In the genomic region with DNA sequence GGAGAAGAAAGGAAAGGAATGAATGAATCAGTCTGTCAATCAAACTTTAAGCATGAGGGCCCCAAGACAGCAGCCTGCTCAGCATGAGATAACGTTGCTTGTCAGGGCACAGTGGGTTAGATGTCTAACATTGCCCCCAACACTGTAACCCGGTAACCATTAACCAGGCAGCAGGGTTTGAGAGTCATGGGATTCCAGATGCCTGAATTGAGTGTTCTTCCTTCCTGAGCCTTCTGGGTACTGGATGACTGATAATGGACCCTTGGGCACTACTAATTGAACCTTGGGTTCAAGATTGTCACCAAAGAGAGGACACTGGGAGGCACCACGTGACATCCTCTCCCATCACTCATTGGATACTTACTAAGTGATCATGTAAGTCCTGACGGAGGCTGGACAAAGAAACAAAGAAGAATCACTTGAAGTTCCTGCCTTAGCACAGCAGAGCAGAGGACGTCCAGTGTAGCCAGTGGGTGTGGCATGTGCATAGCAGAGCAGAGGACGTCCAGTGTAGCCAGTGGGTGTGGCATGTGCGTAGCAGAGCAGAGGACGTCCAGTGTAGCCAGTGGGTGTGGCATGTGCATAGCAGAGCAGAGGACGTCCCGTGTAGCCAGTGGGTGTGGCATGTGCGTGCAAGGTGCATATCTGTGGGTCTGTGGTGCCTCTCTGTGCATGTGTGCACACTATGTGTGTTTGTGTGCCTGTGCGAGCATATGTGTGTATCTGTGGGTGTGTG, we compare ENCODE assay signal across 12 mouse cellular contexts. TPM values are rescaled to one million over a fixed set of nuclear protein-coding genes. Genes with fewer than 3 reads are reported as not detected.
DNase-seq lines count a peak whose midpoint lies in the region; ATAC-seq and TF ChIP-seq lines count a peak whose summit lies in the region.
"Had no signal": no experiment of that assay in that cellular context is flagged by ENCODE, and none has a peak within 500 bp of the region (broad histone marks: within the 10 kb centered on the region; RNA-seq: fewer than 3 reads in every experiment).

No protein-coding gene starts in this region.

- ATAC-seq in heart, embryonic 11.5 days (replicated peaks; ENCODE audit: insufficient number of reproducible peaks, low FRiP score, low TSS enrichment): peak; percentile 87
- peak; percentile 81 for ATAC-seq in lung, embryonic 14.5 days (ENCODE audit: insufficient read depth)
- no peak for ATAC-seq in frontal cortex, adult (ENCODE audit: low TSS enrichment)

- peak overlapping the region; percentile 37 for H3K4me2 ChIP-seq in heart, embryonic 11.5 days
- H3K4me2 ChIP-seq in lung, embryonic 14.5 days: no peak overlapping the region
- H3K4me2 ChIP-seq: embryonic facial prominence, embryonic 13.5 days; limb, embryonic 13.5 days had no signal

- no peak overlapping the region for H3K9ac ChIP-seq in heart, embryonic 11.5 days (ENCODE audit: low read depth, low read length)
- no peak overlapping the region for H3K9ac ChIP-seq in lung, embryonic 14.5 days
- H3K9ac ChIP-seq: embryonic facial prominence, embryonic 13.5 days; limb, embryonic 13.5 days had no signal

- no peak overlapping the region for H3K27ac ChIP-seq in heart, embryonic 11.5 days (ENCODE audit: low read depth, low read length)
- no peak overlapping the region for H3K27ac ChIP-seq in lung, embryonic 14.5 days (ENCODE audit: low read depth)
- H3K27ac ChIP-seq: embryonic facial prominence, embryonic 13.5 days; limb, embryonic 13.5 days had no signal

- no peak for TF ChIP-seq CTCF in lung, embryonic 14.5 days (IDR thresholded peaks at IDR 0.05; ENCODE audit: low read depth)

- 41% methylated on average over 12 of the region's 12 CpGs for WGBS in heart, embryonic 11.5 days (ENCODE audit: insufficient replicate concordance)
- 30% methylated on average over 12 of the region's 12 CpGs for WGBS in lung, embryonic 14.5 days

- H3K4me1 ChIP-seq in heart, embryonic 11.5 days (ENCODE audit: control insufficient read depth, insufficient read depth, low read length): peaks cover 17% of the 10 kb centered on the region
- no peaks in the 10 kb centered on the region for H3K4me1 ChIP-seq in lung, embryonic 14.5 days (ENCODE audit: insufficient read depth)

- no peak for DNase-seq in heart, postnatal 25 days (ENCODE audit: low spot score)
- DNase-seq in urinary bladder, postnatal 14 days (ENCODE audit: low spot score): peak; percentile 11
- DNase-seq in urinary bladder, adult 2 months (ENCODE audit: low spot score): no peak
- DNase-seq in lung, embryonic 14.5 days: peak; percentile 39
- DNase-seq in adipocyte (ENCODE audit: low spot score): no peak
- no peak for DNase-seq in left cerebral cortex, adult 11 months (ENCODE audit: low spot score)
- DNase-seq: thymus, postnatal 25 days had no signal

- no peaks in the 10 kb centered on the region for H3K9me3 ChIP-seq in heart, embryonic 11.5 days (replicated peaks; ENCODE audit: control insufficient read depth, low read length)
- no peaks in the 10 kb centered on the region for H3K9me3 ChIP-seq in lung, embryonic 14.5 days (ENCODE audit: low read depth, low read length)
- H3K9me3 ChIP-seq: embryonic facial prominence, embryonic 13.5 days; limb, embryonic 13.5 days had no signal

- intact Hi-C loops in heart, postnatal 25 days (cut with DNase I): no loop called here

- no peaks in the 10 kb centered on the region for H3K27me3 ChIP-seq in heart, embryonic 11.5 days (ENCODE audit: control insufficient read depth, insufficient read depth, low read length)
- no peaks in the 10 kb centered on the region for H3K27me3 ChIP-seq in lung, embryonic 14.5 days (ENCODE audit: insufficient read depth, low read length)
- H3K27me3 ChIP-seq: embryonic facial prominence, embryonic 13.5 days; limb, embryonic 13.5 days had no signal

- no peaks in the 10 kb centered on the region for H3K36me3 ChIP-seq in heart, embryonic 11.5 days (ENCODE audit: control insufficient read depth, insufficient read depth, low read length)
- no peaks in the 10 kb centered on the region for H3K36me3 ChIP-seq in lung, embryonic 14.5 days (ENCODE audit: insufficient read depth)
- H3K36me3 ChIP-seq: embryonic facial prominence, embryonic 13.5 days; limb, embryonic 13.5 days had no signal

- no peak overlapping the region for H3K4me3 ChIP-seq in heart, embryonic 11.5 days (ENCODE audit: low read depth, low read length)
- H3K4me3 ChIP-seq in lung, embryonic 14.5 days (ENCODE audit: low read depth, low read length): no peak overlapping the region
- H3K4me3 ChIP-seq: embryonic facial prominence, embryonic 13.5 days; limb, embryonic 13.5 days had no signal

RNA-seq across cellular contexts. Expression of a gene that starts 51.0 kb away (rescaled TPM):
- 0.13 and 0.15 TPM in 2 replicates for polyA plus RNA-seq in heart, embryonic 11.5 days (2014; fragmentation: Nextera tagmentation; extraction: Ambion mirVana)
- not detected for total RNA-seq in heart, postnatal 25 days (2021)
- polyA plus RNA-seq in urinary bladder, adult 2 months (2012; rRNA removed): 0.03 and 0.04 TPM in 2 replicates
- 0.05 and 0.09 TPM in 2 replicates for polyA plus RNA-seq in lung, embryonic 14.5 days (2014; fragmentation: Nextera tagmentation; extraction: Ambion mirVana)
- polyA plus RNA-seq: C2C12; embryonic facial prominence, embryonic 13.5 days had no signal

Comparison
In these comparisons a context has a peak if more than half of its experiments do, and no peak if none do; other contexts are left out.
1. DNase-seq: peak in urinary bladder, postnatal 14 days (single experiment) and lung, embryonic 14.5 days (single experiment); none in heart, postnatal 25 days (single experiment), urinary bladder, adult 2 months (single experiment), adipocyte (single experiment) and left cerebral cortex, adult 11 months (single experiment).